Mouse (Mus musculus): Measurements from ENCODE around the gene Cacfd1.

GRCm38 (mm10) chr2:27042131-27042844 lies 32.6 kb downstream of the Cacfd1 start:
- TF ChIP-seq CTCF (conservative IDR thresholded peaks at IDR 0.05; ENCODE audit: low read length): no peak
- no peak for TF ChIP-seq NANOG (IDR thresholded peaks at IDR 0.05; ENCODE audit: borderline replicate concordance, low read length)
- no peak for TF ChIP-seq POU5F1 (IDR thresholded peaks at IDR 0.05; ENCODE audit: borderline replicate concordance, low read length)

Data from E14TG2a.4 (cell line).